Mouse (Mus musculus) forebrain, embryonic 10.5 days (tissue): Measurements from ENCODE around the gene Olfr513. TPM values are rescaled to one million over a fixed set of nuclear protein-coding genes. Genes with fewer than 3 reads are reported as not detected.

Experiments
- DNase-seq: peaks from one replicate; pipeline ENCODE4 v3.0.0-alpha.2; 2017; ENCODE audit warnings: low spot score; ENCODE audit errors: extremely low spot score
- H3K27ac ChIP-seq: fragments of 300-500 bp; sonication (generic); 2 replicates; pipeline ENCODE4 v1.5.1; 2016; ENCODE audit warnings: mild to moderate bottlenecking
- H3K27me3 ChIP-seq: fragments of 300-500 bp; sonication (generic); 2 replicates; pipeline ENCODE4 v1.6.1; 2016; ENCODE audit warnings: mild to moderate bottlenecking; ENCODE audit not compliant: poor library complexity, severe bottlenecking
- H3K36me3 ChIP-seq: fragments of 300-500 bp; sonication (generic); replicated peaks from 2 replicates; pipeline ENCODE4 v1.6.1; 2016; ENCODE audit warnings: mild to moderate bottlenecking, moderate library complexity
- H3K4me1 ChIP-seq: fragments of 300-500 bp; sonication (generic); 2 replicates; pipeline ENCODE4 v1.6.1; 2016
- H3K4me3 ChIP-seq: fragments of 300-500 bp; sonication (generic); 2 replicates; pipeline ENCODE4 v1.5.1; 2016; ENCODE audit warnings: mild to moderate bottlenecking, moderate library complexity
- H3K9me3 ChIP-seq: fragments of 300-500 bp; sonication (generic); 2 replicates; pipeline ENCODE4 v1.6.1; 2016; ENCODE audit warnings: mild to moderate bottlenecking, moderate library complexity
- WGBS: fragments of 180-500 bp; shearing (Covaris S2); methylation state at CpG from one replicate; pipeline ENCODE4 v1.1.7; 2016; 5-methylcytosine and 5-hydroxymethylcytosine counted together
- polyA plus RNA-seq: library from polyadenylated mRNA; unstranded; fragments of >200 nt; fragmentation: Nextera tagmentation; extraction: Ambion mirVana; gene quantifications from 2 replicates; pipeline ENCODE4 v1.2.1, GENCODE M21; 2016

Gene Olfr513
- polyA plus RNA-seq = not detected in 2 replicates

DNA sequence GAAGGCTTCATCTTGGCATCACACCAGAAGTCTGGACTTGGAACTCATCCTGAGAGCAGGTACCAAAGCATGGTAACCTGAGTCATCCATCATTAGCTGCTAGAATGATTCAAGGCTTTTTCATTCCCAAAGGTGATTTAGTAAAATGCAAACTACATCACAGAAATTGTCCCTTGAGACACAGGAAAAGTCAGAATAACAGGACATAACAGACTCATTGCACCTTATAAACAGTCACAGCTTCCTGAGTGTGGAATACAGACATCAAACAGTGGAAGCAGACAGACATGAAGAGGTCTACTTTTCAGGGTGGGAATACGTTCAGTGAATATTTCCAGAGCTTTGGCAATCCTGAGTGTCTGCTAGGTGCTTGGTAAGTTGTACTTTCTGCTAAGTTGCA lies at the start of gene Olfr513:
Olfr513 (plus strand) TSS at position 301 of the 400 bp plus-strand sequence.
- Histone ChIP-seq H3K27me3 (no peaks in the 10 kb centered on the region), H3K4me3 (no peak within 1 kb of the TSS), H3K9me3 (no peaks in the 10 kb centered on the region), H3K27ac (no peak within 1 kb of the TSS), H3K4me1 (no peaks in the 10 kb centered on the region), H3K36me3 (no peaks in the 10 kb centered on the region)
- 82% methylated on average over 1 of the region's 1 CpGs for WGBS
- no peak for DNase-seq

- DNase-seq = no peak
- H3K9me3 ChIP-seq = no peaks in the 10 kb centered on the region
- H3K36me3 ChIP-seq = no peaks in the 10 kb centered on the region
- H3K4me3 ChIP-seq = no peak within 1 kb of the TSS
- no peaks in the 10 kb centered on the region for H3K27me3 ChIP-seq
- H3K4me1 ChIP-seq = no peaks in the 10 kb centered on the region
- H3K27ac ChIP-seq = no peak within 1 kb of the TSS
Observed at GRCm38 (mm10) chr7:108713020-108713419, 37.8 kb upstream of the Olfr513 start, which contains the start of gene Olfr512. Gene Olfr512, plus strand, starts transcription at chr7:108713320.

DNA sequence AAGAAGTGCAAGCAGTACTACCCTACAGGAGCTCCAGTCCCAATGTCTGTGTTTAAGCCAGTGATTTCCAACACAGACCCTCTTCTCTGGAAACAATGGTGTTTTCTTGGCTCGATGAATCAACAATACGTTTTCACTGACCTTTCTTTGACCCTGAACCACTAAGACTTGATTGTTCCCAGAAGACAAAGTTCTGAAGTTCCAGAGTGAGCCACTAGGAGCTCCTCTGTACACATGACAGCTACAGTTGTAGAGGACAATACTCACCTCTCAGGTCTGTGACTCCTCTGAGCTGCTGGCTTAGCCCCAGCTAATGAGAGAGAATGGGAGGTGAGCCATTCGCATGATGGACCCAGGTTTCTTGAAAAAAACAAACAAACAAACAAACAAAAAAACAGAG lies 9.6 kb downstream of the Olfr513 start:
- 22% methylated on average over 3 of the region's 3 CpGs for WGBS

DNA sequence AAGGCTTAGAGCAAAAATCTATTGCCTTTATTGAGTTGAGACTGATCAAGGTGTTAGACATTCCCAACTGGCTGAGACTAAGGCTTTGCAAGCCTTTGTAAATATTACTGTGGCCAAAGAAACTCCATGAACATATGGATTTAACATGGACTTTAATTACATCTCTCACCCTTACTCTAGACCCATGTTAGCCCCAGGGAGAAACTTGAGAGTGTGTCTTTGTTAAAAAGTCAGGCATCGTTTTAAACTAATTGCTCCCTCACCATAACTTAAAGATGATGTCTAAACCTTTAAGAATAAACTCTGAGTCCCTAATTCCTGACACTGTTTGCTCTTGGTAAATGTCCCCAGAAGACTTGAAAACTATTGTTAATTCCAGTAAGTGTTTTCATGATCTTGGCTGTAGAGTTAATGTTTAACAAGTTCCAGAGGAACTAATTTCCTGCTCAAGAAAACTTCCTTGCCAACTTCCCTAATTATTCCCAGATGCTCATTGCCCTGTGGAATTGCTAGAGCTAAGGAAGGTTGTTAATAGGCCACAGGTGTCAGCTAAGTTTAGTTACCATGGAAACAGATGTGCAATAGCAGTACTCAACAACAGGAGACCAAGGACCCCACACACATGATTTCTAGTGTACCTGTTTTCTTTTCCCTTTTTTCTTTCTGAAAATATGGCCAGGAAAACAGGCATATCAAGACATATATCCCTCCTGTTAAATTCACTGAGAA lies 46.6 kb downstream of the Olfr513 start:
- Histone ChIP-seq H3K4me3 (no peak overlapping the region), H3K27me3 (no peaks in the 10 kb centered on the region), H3K4me1 (no peaks in the 10 kb centered on the region), H3K9me3 (no peaks in the 10 kb centered on the region), H3K36me3 (no peaks in the 10 kb centered on the region), H3K27ac (no peak overlapping the region)
- 38% methylated on average over 1 of the region's 1 CpGs for WGBS
- no peak for DNase-seq

More for the DNA sequence above, 9.6 kb downstream of the Olfr513 start:
- Histone ChIP-seq H3K27me3 (no peaks in the 10 kb centered on the region), H3K27ac (no peak overlapping the region), H3K9me3 (no peaks in the 10 kb centered on the region), H3K36me3 (no peaks in the 10 kb centered on the region), H3K4me1 (peaks cover 11% of the 10 kb centered on the region), H3K4me3 (no peak overlapping the region)
- DNase-seq = no peak

Other genes starting within 250 kb of the Olfr513 start
- not detected in 2 replicates for gene Olfr502, start 225.9 kb upstream of the Olfr513 start, polyA plus RNA-seq
- gene Olfr503, start 206.4 kb upstream of the Olfr513 start, polyA plus RNA-seq = not detected in 2 replicates
- gene Olfr504, start 185.2 kb upstream of the Olfr513 start, polyA plus RNA-seq = not detected in 2 replicates
- gene Olfr506, start 140.2 kb upstream of the Olfr513 start, polyA plus RNA-seq = not detected in 2 replicates
- gene Olfr507, start 129.2 kb upstream of the Olfr513 start, polyA plus RNA-seq = not detected in 2 replicates
- gene Olfr508, start 121.0 kb upstream of the Olfr513 start, polyA plus RNA-seq = not detected in 2 replicates
- not detected in 2 replicates for gene Olfr509, start 99.1 kb upstream of the Olfr513 start, polyA plus RNA-seq
- gene Olfr510, start 84.6 kb upstream of the Olfr513 start, polyA plus RNA-seq = not detected in 2 replicates
- not detected in 2 replicates for gene Olfr512, start 37.7 kb upstream of the Olfr513 start, polyA plus RNA-seq
- gene Olfr514, start 75.0 kb downstream of the Olfr513 start, polyA plus RNA-seq = not detected in 2 replicates
- gene Olfr516, start 99.6 kb downstream of the Olfr513 start, polyA plus RNA-seq = not detected in 2 replicates
- not detected in 2 replicates for gene Olfr517, start 121.4 kb downstream of the Olfr513 start, polyA plus RNA-seq
- not detected in 2 replicates for gene Olfr518, start 134.0 kb downstream of the Olfr513 start, polyA plus RNA-seq
- not detected in 2 replicates for gene Olfr519, start 143.4 kb downstream of the Olfr513 start, polyA plus RNA-seq
- 0.04 TPM in 1 of 2 replicates, not detected in the other for gene Nlrp10, start 179.2 kb downstream of the Olfr513 start, polyA plus RNA-seq
- 71.7 and 74.4 TPM in 2 replicates for gene Eif3f, start 183.4 kb downstream of the Olfr513 start, polyA plus RNA-seq
- 5.2 and 5.3 TPM in 2 replicates for gene Tub, start 199.4 kb downstream of the Olfr513 start, polyA plus RNA-seq